Mouse (Mus musculus): ENCODE data around the gene Wbp2. TPM values are rescaled to one million over a fixed set of nuclear protein-coding genes. Genes with fewer than 3 reads are reported as not detected.
A peak's percentile ranks its signal among the peaks of the same experiment; 100 is the strongest.
"Not testable (repeated sequence)": the region's sequence is repeated elsewhere in the genome, so short reads cannot be mapped to it uniquely, and the experiment has no call there.

The Wbp2 gene
- total RNA-seq (2021), result 100 to 1,000 TPM; 450 to 480 TPM
- long read RNA-seq, transcript Wbp2-202 (7 exons, 1,012 nt), result minor isoform, 80 of 479 reads
- long read RNA-seq, transcript Wbp2-201 (8 exons, 1,826 nt), result major isoform, 347 of 479 reads
- long read RNA-seq, partial matches to known transcripts, result 14 of 479 reads
- long read RNA-seq, other reads (novel, unspliced or antisense), result 35 of 479 reads

DNA sequence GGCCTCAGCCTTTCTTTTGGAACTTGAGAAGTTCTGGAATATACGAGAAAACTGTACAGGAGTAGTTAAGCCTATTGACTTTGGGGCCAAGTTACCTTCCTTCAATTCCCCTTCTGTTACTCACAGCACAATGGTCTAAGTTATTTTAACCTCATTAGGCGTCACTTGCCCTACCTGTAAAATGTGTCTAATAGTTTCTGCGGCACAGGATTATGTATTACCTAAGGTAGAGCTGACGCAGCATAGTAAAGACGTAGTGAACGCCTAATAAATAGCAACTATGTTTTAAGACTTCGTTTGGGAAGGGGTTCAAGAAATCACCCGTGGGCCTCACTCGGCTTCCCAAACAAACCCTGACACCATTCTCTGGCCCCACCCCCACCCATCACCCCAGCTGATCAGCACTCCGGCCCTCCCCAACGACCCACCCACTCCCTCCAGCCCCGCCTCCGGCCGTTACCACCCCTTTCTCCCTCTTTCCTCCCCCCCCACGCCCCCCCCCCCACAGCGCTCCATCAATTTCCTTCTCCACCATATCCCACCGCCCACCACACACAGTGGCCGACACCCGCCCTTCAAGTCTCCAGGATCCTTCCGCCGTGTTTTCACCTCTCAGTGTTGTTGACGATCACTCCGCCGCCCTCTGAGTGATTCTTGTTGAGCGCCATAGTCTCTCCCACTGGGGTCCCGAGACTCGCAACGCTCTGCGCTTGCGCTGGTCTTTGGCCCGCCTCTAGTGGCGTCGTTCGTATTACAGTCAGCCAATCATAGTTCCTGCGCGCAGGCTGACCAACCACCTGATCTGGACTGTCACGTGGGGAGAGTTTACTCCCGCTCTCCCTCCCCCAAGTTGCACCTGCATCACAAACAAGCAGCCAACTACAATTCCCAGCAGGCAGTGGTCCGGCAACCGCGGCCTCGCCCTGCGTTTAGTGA is at the start of gene Wbp2:
Wbp2 (minus strand) TSS at position 738 of the 936 bp plus-strand sequence.
- DNase-seq (ENCODE audit: low spot score in 2 of 2), result peak; percentile 99

DNA sequence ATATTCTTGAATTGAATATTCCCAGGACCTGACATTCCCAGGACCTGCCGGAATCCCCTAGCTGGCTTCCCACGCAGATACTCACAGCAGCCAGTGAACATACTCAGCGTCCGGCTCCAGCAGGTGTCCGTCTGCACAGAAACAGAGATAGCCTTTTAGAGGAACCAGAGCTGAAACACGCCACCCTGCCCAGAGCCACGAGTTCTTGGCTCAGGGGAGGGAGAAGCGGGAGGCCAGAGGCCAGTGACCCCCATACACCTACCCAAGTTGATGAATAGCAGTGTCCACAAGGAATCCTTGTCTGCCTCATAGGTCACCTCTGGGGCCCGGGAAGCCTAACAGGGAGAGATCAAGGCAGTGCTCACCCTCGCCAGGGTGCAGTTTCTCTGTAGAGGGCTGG is 47.4 kb upstream of the Wbp2 start:
- no peak for DNase-seq (ENCODE audit: low spot score in 2 of 2)

GRCm38 (mm10) chr11:116133497-116133896 is 46.7 kb upstream of the Wbp2 start:
- no peak for DNase-seq (ENCODE audit: low spot score in 2 of 2)

GRCm38 (mm10) chr11:116132366-116133333 is 45.9 kb upstream of the Wbp2 start:
- no peak for DNase-seq (ENCODE audit: low spot score in 2 of 2)

- DNase-seq (ENCODE audit: low spot score in 2 of 2), result no peak
Measured at GRCm38 (mm10) chr11:116131349-116132170, 44.8 kb upstream of the Wbp2 start.

DNA sequence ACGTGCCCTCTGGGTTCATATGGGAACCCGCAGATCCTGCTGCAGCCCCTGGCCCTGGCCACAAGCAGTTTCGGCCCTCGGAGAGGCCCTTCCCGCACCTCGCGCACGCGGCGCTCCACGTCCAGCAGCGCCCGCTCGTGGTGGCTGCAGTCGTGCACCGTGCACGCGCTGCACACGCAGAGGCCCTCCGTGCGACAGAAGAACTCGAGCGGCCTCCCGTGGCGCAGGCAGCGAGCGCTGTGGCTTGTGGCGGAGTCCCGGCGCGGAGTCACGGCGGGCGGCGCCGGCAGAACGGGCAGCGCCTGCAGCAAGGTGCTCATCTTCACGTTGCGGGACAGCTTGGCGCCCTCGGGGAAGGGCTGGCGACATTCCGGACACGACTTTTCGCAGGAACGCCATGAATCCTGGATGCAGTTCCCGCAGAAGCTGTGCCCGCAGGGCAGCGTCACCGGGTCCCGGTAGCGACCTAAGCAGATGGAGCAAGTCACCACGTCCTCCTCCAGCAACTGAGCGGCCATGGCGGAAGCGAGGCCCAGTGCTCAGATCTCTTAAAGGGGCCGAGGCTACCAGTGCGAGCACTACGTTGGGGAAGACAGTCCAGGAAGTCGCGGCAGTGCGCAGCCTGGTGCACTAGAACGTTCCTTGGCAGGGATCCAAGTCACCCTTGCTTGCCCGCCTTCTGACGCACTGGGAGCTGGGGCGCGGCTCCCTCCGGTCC is 43.9 kb upstream of the Wbp2 start, which contains the start of gene Trim65:
Trim65 (minus strand) TSS at position 641 of the 718 bp plus-strand sequence.
- peak; percentile 83 to 92 for DNase-seq (ENCODE audit: low spot score in 2 of 2)

GRCm38 (mm10) chr11:116129993-116130487 is 43.2 kb upstream of the Wbp2 start:
- no peak for DNase-seq (ENCODE audit: low spot score in 2 of 2)

DNA sequence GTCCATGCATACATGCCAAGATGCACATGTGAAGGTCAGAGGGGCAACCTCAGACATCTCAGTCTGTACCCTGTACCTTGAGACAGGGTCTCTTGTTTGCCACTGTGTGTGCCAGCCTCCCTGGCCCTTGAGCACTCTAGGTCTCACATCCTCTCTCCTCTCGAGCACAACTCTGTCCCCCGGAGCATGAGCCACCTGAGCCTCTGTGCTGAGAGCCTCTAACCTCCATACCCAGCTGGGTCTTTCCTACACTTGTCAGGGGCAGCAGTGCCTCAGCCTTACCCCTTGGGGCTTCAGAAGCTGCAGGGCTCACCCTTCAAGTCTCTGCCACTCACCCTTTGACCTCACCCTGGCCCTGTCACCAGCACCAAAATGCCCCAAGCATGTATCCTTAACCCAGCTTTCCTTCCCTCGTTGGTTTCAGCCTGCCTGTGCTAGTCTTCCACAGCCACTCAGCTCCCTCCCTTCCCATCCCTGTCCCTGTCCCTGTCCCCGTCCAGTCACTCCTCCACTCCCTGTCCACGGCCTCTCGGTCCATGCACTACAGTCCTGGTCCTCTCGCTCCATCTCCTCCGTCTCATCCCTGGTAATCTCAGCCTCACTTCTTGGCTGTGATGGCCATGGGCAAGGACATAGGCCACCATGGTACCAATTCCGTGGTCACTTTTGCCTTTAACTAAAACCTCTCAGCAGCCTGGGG is 42.4 kb upstream of the Wbp2 start:
- no peak for DNase-seq (ENCODE audit: low spot score in 2 of 2)

- no peak for DNase-seq (ENCODE audit: low spot score in 2 of 2)
Measured at GRCm38 (mm10) chr11:116127986-116128385, 41.2 kb upstream of the Wbp2 start.

GRCm38 (mm10) chr11:116127156-116127980 is 40.6 kb upstream of the Wbp2 start, which contains the start of gene Trim47:
Gene Trim47 (minus strand): TSS chr11:116127210.
- no peak for DNase-seq (ENCODE audit: low spot score in 2 of 2)

- no peak for DNase-seq (ENCODE audit: low spot score in 2 of 2)
Measured at GRCm38 (mm10) chr11:116126261-116126660, 39.5 kb upstream of the Wbp2 start.

- DNase-seq (ENCODE audit: low spot score in 2 of 2), result not testable (repeated sequence)
Measured at GRCm38 (mm10) chr11:116121731-116122245, 35.0 kb upstream of the Wbp2 start.

DNA sequence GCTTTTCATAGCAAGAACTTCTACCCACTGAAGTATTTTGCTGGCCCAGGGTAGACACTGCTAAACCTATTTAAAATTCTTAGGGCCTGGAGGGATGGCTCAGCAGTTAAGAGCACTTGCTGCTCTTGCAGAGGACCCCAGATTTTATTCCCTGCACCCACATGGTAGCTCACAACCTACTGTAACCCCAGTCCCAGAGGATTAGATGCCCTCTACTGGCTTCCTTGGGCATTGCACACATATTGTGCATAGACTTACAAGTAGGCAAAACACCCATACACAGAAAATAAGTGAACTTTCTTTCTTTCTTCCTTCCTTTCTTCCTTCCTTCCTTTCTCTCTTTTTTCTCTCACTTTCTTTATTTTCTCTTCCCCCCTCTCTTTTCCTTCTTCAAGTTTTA is 31.0 kb upstream of the Wbp2 start:
- no peak for DNase-seq (ENCODE audit: low spot score in 2 of 2)

DNA sequence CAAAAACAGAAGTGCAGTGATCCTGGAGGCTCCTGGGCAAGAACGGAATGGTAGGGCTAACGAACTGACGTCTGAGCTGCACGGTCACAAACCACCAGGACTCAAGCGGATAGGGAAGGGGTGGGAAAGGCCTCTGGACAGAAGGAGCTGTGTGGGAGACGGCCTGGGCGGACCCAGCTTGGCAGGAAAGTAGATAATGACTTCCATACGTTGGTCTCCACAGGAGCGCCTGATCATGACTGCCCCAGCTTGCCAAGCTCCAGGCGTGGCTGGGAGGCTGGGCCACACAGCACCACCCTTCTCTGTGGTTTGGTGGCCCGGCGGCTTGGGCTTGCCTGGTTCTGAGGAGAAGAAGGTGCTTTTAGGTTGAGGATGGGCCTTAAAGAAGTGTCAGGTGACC is 30.4 kb upstream of the Wbp2 start:
- DNase-seq (ENCODE audit: low spot score in 2 of 2), result no peak

GRCm38 (mm10) chr11:116111611-116112203 is 24.9 kb upstream of the Wbp2 start:
- no peak for DNase-seq (ENCODE audit: low spot score in 2 of 2)

DNA sequence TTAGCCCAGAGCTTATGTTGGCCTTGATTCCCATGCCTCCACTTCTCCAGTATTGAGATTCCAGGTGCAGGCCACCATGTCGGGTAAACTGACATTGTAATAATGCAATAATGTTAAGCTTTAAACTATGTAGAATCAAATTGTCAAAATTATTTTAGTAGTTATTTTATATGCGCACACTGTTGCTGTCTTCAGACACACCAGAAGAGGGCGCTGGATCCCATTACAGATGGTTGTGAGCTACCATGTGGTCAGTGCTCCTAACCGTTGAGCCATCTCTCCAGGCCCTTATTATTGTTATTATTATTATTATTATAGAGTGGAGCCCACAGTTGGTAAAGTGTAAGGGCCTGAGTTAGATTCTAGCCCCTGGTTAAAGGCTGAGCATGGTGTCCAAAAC is 24.3 kb upstream of the Wbp2 start:
- no peak for DNase-seq (ENCODE audit: low spot score in 2 of 2)

- no peak for DNase-seq (ENCODE audit: low spot score in 2 of 2)
Measured at GRCm38 (mm10) chr11:116110540-116110939, 23.7 kb upstream of the Wbp2 start.
